Mouse (Mus musculus): ENCODE measurements around the gene 4930432K21Rik.

DNA sequence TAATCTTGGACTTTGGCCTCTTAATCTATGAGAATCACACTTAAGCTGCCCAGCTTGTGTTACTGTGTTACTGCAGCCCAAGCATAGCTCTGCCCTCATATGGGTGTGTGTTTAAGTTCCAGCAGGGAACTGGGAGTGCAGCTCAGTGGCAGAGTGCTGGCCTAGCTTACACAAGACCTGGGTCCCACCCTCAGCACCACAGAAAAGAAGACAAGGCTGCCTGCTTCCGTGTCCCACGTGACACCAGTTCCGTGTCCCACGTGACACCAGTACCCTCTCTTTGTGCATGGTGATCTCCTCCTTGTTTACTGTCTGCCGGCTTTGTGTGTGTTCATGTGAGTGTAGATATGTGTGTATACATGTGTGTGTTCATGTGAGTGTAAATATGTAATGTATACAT lies 70.3 kb downstream of the 4930432K21Rik start:
- TF ChIP-seq POLR2A (IDR thresholded peaks at IDR 0.05; ENCODE audit: insufficient read length, low read depth) (no peak), TCF12 (IDR thresholded peaks at IDR 0.05; ENCODE audit: insufficient read depth, poor library complexity, severe bottlenecking) (no peak), USF1 (IDR thresholded peaks at IDR 0.05; ENCODE audit: low read depth) (no peak), MYOG (IDR thresholded peaks at IDR 0.05; ENCODE audit: control insufficient read depth in 1 of 3, insufficient read depth in 1 of 3, insufficient read length in 2 of 3, low read depth in 2 of 3) (no peak), POLR2AphosphoS2 (IDR thresholded peaks at IDR 0.05; ENCODE audit: insufficient read length, low read depth) (no peak), E2F4 (IDR thresholded peaks at IDR 0.05; ENCODE audit: insufficient read depth) (no peak), MAX (IDR thresholded peaks at IDR 0.05; ENCODE audit: low read depth) (no peak), REST (IDR thresholded peaks at IDR 0.05; ENCODE audit: insufficient read depth, insufficient read length) (no peak), CEBPB (IDR thresholded peaks at IDR 0.05; ENCODE audit: insufficient read depth, poor library complexity, severe bottlenecking) (no peak), SRF (IDR thresholded peaks at IDR 0.05; ENCODE audit: control insufficient read depth, insufficient read length, low read depth) (no peak)
